Mouse (Mus musculus): ENCODE measurements around the gene Hoxb5.

Hoxb5 gene

GRCm38 (mm10) chr11:96287411-96287810 is 15.7 kb upstream of the Hoxb5 start:
- no peak for DNase-seq (ENCODE audit: low read depth, low spot score)

GRCm38 (mm10) chr11:96288455-96289221 is 14.5 kb upstream of the Hoxb5 start:
- DNase-seq (ENCODE audit: low read depth, low spot score), result no peak

GRCm38 (mm10) chr11:96289293-96289692 is 13.8 kb upstream of the Hoxb5 start:
- no peak for DNase-seq (ENCODE audit: low read depth, low spot score)

- DNase-seq (ENCODE audit: low read depth, low spot score), result no peak
Observed at GRCm38 (mm10) chr11:96289837-96290236, 13.3 kb upstream of the Hoxb5 start.

- no peak for DNase-seq (ENCODE audit: low read depth, low spot score)
Observed at GRCm38 (mm10) chr11:96290705-96291355, 12.3 kb upstream of the Hoxb5 start.

GRCm38 (mm10) chr11:96291681-96292564 is 11.2 kb upstream of the Hoxb5 start, which contains the start of gene Hoxb6:
TSS of gene Hoxb6 (plus strand) at chr11:96292476.
- no peak for DNase-seq (ENCODE audit: low read depth, low spot score)

- DNase-seq (ENCODE audit: low read depth, low spot score), result no peak
Observed at GRCm38 (mm10) chr11:96292565-96293301, 10.4 kb upstream of the Hoxb5 start.

GRCm38 (mm10) chr11:96293302-96293921 is 9.7 kb upstream of the Hoxb5 start:
- no peak for DNase-seq (ENCODE audit: low read depth, low spot score)

GRCm38 (mm10) chr11:96294245-96295091 is 8.7 kb upstream of the Hoxb5 start:
- DNase-seq (ENCODE audit: low read depth, low spot score), result peak; percentile 85

GRCm38 (mm10) chr11:96295092-96295835 is 7.9 kb upstream of the Hoxb5 start:
- no peak for DNase-seq (ENCODE audit: low read depth, low spot score)

GRCm38 (mm10) chr11:96296997-96297396 is 6.1 kb upstream of the Hoxb5 start:
- DNase-seq (ENCODE audit: low read depth, low spot score), result no peak

- no peak for DNase-seq (ENCODE audit: low read depth, low spot score)
Observed at GRCm38 (mm10) chr11:96297428-96297827, 5.7 kb upstream of the Hoxb5 start.

GRCm38 (mm10) chr11:96297968-96298635 is 5.0 kb upstream of the Hoxb5 start:
- DNase-seq (ENCODE audit: low read depth, low spot score), result no peak

GRCm38 (mm10) chr11:96298895-96299667 is 4.1 kb upstream of the Hoxb5 start:
- no peak for DNase-seq (ENCODE audit: low read depth, low spot score)

GRCm38 (mm10) chr11:96299781-96300180 is 3.4 kb upstream of the Hoxb5 start:
- DNase-seq (ENCODE audit: low read depth, low spot score), result no peak

- no peak for DNase-seq (ENCODE audit: low read depth, low spot score)
Observed at GRCm38 (mm10) chr11:96300354-96301063, 2.6 kb upstream of the Hoxb5 start.

GRCm38 (mm10) chr11:96301064-96301431 is 2.1 kb upstream of the Hoxb5 start:
- DNase-seq (ENCODE audit: low read depth, low spot score), result no peak

Measured in embryo, embryonic 11.5 days (tissue).